Mouse (Mus musculus): ENCODE data around the gene Disc1.

The Disc1 gene

GRCm38 (mm10) chr8:125066913-125067595 is 13.1 kb downstream of the Disc1 start:
- peak; percentile 65 for DNase-seq (ENCODE audit: low read depth)

DNA sequence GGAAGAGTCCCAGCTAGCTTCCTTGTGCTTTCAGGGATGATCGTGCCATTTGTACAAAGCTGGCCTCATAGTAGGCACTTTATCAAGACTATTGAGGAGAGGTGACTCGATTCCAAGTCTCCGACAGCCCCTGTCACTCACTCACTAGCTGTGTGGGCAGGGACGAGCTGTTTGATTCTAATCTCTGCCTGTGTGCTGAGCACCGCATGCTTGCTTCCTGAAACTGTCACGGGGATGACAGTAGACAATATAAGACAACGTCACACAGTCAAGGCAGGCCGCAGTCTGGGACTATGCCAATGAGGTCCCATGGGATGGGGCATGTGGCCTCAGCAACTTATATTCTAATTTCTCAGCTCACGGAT is 13.6 kb downstream of the Disc1 start:
- peak; percentile 25 for DNase-seq (ENCODE audit: low read depth)

- no peak for DNase-seq (ENCODE audit: low read depth)
Measured at GRCm38 (mm10) chr8:125068146-125068905, 14.3 kb downstream of the Disc1 start.

DNA sequence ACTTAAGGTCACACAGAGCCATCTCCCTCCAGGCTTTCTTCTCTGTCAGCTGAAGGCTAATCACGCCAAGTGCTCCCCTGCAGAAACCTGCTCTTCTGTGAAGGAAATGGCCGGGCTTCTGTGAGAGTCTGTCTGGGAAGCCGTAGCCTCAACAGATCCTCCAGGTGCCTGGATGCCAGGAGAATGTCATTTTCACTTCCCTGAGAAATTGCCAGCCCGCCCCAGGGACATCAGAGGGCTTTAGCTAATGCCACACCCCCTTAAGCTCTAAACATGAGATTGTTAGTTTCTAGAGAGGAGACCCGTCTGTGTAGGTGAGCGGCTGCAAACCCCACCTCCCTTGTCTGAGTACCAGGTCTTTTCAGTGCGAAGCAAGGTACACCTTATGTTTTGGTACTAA is 15.3 kb downstream of the Disc1 start:
- DNase-seq (ENCODE audit: low read depth): no peak

DNA sequence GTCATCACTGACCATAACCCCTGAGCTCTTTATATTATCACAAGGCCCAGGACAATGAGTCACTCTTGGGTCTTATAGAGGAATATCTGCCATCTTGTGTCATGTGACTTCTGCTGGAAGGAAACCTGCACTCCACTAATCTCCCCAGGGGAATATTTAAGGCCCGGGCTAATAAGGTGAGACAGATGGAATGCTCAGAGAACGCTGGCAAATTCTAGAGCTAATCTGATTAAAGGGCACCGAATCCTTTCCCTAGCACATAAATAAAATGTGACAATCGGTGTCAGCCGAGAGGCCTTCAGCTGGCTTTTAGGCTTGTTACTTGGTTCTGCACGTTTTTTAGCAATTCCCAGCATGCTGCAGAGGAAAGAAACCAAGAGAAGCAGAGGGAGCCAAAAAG is 15.7 kb downstream of the Disc1 start:
- DNase-seq (ENCODE audit: low read depth): no peak

- DNase-seq (ENCODE audit: low read depth): no peak
Measured at GRCm38 (mm10) chr8:125074141-125074540, 20.1 kb downstream of the Disc1 start.

- DNase-seq (ENCODE audit: low read depth): no peak
Measured at GRCm38 (mm10) chr8:125074581-125074980, 20.6 kb downstream of the Disc1 start.

DNA sequence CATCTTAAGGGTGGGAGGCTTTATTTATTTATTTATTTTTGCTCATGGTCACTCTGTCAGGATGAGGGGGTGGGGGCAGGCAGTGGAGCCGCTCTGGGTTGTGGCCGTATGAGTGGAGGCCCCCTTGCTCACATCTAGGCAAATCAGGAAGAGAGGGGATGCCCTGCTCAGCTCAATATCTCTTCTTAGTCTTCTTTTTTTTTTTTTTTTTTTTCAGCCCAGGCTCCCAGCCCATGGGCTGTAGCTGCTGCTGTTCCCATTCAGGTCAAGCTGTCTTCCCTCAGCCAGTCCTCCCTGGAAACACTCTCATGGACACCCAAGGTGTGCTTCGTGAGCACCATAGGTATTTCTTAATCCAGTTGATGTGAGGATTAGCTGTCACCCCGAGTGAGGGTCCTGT is 21.4 kb downstream of the Disc1 start:
- DNase-seq (ENCODE audit: low read depth): no peak

DNA sequence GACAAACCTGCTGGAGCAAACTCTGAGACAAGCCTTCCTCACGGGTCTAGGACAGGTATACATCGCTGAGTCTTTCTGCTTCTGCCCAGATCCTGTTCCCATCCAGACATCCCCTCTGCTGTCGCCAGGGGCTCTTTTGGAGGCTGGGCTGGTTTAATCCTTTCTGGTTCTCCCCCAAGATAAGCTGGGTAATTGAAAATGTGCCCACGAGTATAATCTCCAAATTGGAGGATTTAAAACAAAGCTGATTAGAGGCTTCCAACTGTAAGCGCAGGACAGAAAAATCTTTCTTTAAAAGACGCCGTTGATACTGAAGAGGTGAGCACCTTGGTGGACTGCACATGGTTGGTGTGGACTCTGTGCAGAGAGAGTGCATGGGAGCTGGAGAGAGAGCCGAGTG is 23.3 kb downstream of the Disc1 start:
- no peak for DNase-seq (ENCODE audit: low read depth)

DNA sequence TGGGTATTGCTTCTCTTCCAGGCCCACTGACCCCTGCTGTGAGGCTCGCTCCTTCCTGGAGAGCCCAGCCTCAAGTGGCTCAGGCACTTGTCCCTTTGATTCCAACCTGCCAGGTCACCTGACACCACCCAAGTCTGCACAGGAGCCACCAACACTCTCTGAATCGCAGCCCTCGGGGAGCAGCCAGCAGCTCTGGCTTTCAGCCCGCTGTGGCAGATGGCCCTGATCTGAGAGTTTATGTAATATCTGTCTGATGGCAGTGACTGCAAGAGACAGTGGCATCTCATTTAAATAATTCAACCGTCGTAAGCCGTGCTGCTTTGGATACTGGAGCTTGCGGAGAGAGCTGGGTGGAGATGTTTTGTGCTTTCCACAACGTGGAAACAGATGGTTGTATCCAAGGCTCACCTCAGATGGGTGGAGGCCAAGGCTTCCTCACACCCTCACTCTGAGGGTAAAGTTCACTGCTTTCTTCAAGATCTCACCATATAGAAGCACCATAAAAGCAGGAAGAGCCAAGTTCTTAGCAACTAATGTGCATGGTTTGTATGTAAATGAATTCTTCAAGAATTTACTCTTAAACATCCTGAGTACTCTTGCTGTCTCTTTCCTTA is 24.9 kb downstream of the Disc1 start:
- no peak for DNase-seq (ENCODE audit: low read depth)

DNA sequence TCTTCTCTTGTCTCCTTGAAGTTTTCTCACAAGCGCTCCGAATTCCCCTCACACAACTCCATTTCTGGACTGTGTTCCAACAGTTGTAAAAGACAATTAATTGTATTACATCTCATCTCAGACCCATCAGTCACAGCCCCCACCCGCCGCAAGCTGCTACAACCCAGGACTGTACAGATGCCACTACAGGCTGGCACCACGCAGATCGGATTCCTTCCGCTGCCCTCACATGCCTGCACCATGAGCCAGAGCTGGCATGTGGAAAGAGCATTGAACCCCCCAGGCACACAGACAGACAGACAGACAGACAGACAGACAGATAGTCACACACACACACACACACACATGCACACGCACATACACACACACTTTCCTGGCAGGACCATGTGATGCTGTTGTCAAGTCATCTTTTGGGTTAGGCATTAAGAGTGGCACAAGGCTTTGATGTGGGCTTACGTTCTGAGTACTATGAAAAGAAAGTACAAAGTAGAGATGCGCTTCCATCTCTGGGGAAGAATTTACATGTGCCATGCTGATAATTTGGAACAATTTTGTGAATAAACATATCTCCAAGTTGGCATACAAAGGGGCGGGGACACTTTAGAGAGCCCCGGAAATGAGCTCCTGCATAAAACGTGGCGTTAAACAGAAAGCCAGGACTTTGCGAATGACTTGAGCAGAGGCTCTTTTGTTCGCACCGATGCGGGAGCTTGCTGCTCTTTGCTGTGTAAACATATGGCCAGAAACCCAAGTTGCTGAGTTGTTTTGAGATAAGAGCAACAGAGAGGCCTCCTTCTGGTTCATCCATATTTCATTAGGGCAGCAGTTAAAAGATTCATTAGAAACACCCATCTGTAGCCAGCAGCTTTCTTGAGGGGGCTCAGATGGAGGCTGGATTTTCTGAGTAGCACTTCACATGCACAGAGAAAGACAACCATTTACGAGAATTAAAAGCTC is 26.7 kb downstream of the Disc1 start:
- no peak for DNase-seq (ENCODE audit: low read depth)

- DNase-seq (ENCODE audit: low read depth): no peak
Measured at GRCm38 (mm10) chr8:125083746-125084145, 29.8 kb downstream of the Disc1 start.

DNA sequence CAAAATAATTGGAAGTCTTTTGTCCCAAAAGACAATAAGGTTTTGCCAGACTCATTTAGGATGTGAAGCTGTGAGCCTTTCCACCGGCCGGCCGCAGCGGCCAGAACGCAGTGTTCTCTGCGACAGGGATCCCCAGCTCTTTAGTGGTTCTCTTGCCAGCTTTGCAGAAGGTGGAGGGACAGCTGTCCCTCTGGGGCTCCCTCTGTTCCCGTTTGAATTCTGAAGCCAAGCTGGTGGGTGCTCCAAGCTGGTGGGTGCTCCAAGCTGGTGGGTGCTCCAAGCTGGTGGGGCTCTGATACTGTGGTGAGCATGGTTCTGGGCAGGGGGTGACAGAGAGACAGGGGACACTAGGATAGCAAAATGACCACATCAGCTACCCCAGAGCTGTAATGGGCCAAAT is 30.5 kb downstream of the Disc1 start:
- no peak for DNase-seq (ENCODE audit: low read depth)

- DNase-seq (ENCODE audit: low read depth): no peak
Measured at GRCm38 (mm10) chr8:125090889-125091740, 37.1 kb downstream of the Disc1 start.

DNA sequence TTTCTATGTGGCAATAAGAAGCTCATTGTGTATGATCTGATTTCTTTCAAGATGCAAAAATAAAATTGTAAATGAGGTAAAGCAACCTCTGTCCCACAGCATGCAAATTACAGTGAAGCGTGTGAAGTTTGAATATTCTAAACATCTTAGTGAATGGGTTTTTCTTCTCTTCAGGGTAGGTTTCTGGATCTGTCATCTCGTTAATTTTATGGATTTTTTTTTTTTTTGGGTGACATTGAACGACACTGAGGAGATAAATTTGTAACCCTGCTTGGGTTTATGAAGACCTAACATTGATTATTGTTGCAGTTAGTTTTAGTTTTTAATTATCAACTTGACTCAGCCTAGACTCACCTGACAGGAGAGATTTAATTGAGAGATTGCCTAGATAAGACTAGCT is 43.1 kb downstream of the Disc1 start:
- DNase-seq (ENCODE audit: low read depth): no peak

DNA sequence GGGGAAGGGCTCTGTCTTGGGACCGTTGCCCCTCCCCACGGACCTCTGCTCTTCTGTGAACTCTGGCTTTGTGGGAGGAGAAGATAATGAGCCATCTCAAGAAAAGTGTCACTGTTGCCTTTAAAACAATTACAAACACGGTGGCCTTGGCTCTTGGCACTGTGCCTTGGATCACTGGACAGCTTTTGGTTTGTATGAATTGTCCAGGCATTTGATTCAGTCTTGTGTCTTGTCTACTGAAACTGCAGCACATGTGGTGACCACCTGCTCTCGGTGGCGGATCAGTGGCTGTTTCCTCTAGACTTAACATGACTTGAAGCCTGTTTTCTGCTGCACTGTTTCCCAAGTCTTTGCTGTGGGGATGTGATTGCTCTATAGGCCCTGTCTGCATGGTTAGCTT is 44.1 kb downstream of the Disc1 start:
- no peak for DNase-seq (ENCODE audit: low read depth)

- DNase-seq (ENCODE audit: low read depth): no peak
Measured at GRCm38 (mm10) chr8:125102303-125102702, 48.3 kb downstream of the Disc1 start.

DNA sequence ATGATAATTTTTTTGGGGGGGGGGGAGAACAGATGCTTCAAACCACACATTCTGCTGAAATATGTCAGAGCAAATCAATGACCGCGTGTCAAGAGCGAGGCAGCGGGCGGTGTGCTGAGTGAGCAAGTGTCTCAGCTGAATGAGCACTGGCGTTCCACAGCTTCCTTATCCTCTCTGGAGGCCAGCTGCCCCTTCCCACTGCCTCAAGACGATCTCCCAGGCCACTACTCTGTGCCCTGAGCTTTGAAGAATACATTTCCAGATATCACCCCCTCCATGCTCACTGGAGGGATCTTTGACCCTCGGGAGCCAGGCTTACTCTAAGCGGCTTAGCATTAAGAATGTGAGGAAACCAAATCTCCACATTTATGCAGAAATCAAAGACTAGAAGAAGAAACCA is 59.2 kb downstream of the Disc1 start:
- no peak for DNase-seq (ENCODE audit: low read depth)

DNA sequence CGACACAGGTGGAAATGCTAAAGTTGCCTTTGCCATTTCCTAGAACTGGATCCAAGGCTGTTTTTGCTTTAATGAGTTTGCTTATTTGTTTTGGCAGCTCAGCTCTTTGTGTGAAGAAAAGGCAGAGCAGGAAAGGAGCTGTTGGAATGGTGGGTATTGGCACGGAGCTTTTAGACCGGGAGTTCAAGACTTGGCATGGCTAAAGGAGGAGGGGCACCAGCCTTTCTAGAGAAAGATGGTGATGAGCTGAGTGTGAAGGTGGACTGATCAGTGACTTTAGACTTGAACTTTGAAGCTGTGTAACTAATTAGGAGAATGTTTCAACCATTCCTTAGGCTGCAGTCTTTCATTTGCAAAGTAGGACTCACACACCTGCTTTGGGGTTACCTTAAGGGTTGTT is 59.8 kb downstream of the Disc1 start:
- DNase-seq (ENCODE audit: low read depth): no peak

DNA sequence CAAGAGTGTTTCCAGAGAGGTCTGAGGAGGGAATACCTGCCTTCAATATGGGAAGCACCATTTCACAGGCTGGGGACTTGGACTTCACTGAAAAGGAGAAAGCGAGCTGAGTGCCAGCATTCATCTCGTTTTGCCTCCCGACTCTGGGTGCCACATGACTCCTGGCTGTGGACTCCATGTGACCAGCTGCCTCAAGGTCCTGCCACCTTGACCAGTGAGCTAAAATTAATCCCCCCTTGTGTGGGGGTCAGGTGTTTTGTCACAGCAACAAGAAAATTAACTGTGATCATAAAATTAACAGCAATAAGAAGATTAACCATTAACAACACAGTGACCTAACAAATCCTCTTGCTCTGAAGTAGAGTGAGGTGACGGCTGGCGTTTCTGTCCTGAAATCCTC is 61.3 kb downstream of the Disc1 start:
- no peak for DNase-seq (ENCODE audit: low read depth)

DNA sequence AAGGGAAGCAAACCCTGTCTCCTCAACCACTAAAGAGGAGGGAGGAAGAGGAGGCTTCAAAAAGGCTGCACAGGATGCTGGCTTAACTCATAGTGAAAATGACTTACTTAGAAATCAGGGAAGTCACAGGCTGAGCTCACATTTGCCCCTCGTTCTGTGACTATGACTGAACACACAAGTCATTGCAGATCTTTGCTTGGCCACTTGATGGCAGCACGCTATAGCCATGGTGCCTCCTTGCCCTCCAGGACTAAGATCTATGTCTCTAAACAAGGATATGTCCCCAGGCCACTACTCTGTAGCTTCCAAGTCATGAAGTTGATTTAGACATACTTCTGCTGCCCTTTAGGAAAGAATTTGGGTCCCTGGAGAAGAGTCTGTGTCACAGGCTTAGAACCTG is 62.6 kb downstream of the Disc1 start:
- peak; percentile 31 for DNase-seq (ENCODE audit: low read depth)
